Mouse (Mus musculus) kidney, adult 2 months (tissue): Measurements from ENCODE around the gene Fbxw25.

Experiments used
- CTCF ChIP-seq: fragments of 200-500 bp; conservative IDR thresholded peaks from 2 replicates; pipeline ENCODE4 v1.5.1; 2011; ENCODE audit warnings: low read depth, mild to moderate bottlenecking, control low read depth, low read length, moderate library complexity, mixed read lengths; ENCODE audit not compliant: insufficient read depth, insufficient read length
- POLR2A ChIP-seq: fragments of 200-500 bp; IDR thresholded peaks from one replicate; pipeline ENCODE4 v1.6.1; 2011; ENCODE audit warnings: low read depth, low read length, control low read depth

DNA sequence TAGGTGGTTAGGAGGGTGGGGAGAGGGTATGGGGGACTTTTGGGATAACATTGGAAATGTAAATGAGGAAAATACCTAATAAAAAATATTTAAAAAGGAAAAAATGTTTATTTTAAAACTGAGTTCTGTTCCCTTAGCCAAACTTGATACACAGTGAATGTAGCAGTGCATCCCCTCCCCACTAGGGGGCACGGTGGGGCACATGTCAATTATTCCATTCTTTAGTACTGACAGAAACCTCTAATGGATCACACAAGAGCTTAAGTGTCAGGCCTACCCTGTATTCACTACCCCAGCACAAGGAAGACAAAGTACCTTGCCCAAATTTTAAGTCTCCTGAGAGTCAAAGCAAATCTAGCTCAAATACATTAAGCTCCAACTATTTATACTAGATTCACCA is 20.8 kb upstream of the Fbxw25 start:
- TF ChIP-seq CTCF = peak; percentile 74
- no peak for TF ChIP-seq POLR2A
